ENCODE assay signal across 9 mouse cellular contexts in the genomic region with DNA sequence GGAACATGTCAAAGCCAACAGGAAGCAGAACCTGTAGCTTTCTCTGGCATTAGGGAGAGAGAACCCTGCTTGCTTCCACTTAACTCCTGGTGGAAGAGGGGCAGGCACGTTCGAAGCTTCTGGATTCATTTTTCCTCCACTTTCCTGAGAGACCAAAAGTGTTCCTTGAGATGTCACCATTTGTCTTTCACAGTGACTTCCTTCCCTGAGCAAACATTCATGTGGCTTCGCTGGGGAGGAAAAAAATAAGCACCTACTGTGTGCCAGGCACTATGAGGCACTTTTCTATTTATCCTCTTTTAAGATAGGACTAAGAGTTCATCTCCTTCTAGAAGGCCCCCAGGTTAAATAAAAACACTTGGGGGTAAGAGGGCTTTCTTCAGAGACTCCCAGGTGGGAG.
"Had no signal": no experiment of that assay in that cellular context is flagged by ENCODE, and none has a peak within 500 bp of the region (broad histone marks: within the 10 kb centered on the region; RNA-seq: fewer than 3 reads in every experiment).

No protein-coding gene starts in this region.

- ATAC-seq: midbrain, embryonic 16.5 days had no signal

- H3K4me3 ChIP-seq: left cerebral cortex, adult 2 months; limb, embryonic 10.5 days; midbrain, embryonic 12.5 days had no signal

- DNase-seq: lung, embryonic 14.5 days; lung, postnatal 10 days; right cerebral cortex, postnatal 14 days; thymus, postnatal 4 days had no signal

- H3K36me3 ChIP-seq: limb, embryonic 10.5 days; midbrain, embryonic 12.5 days had no signal

- H3K27ac ChIP-seq: left cerebral cortex, adult 2 months; limb, embryonic 10.5 days; midbrain, embryonic 12.5 days had no signal

- H3K9ac ChIP-seq: lung, embryonic 14.5 days; midbrain, embryonic 12.5 days had no signal

- H3K9me3 ChIP-seq: limb, embryonic 10.5 days; midbrain, embryonic 12.5 days had no signal

- H3K4me2 ChIP-seq: liver, embryonic 11.5 days; lung, embryonic 14.5 days; midbrain, embryonic 12.5 days had no signal
